Mouse (Mus musculus) gastrocnemius, postnatal 10 days (tissue): ENCODE results near the gene Abat. TPM values are rescaled to one million over a fixed set of nuclear protein-coding genes. Genes with fewer than 3 reads are reported as not detected.

Source experiments
- DNase-seq: peaks from one replicate; pipeline ENCODE4 v3.0.0; 2021; ENCODE audit warnings: mixed read lengths
- total RNA-seq, 2 experiments: library from RNA; stranded (reverse); gene quantifications; 2 replicates each; pipeline ENCODE4 v1.2.3; 2021

Abat gene
- total RNA-seq, 2 experiments from 2014 or later, result 6.8 to 7.1 TPM

DNA sequence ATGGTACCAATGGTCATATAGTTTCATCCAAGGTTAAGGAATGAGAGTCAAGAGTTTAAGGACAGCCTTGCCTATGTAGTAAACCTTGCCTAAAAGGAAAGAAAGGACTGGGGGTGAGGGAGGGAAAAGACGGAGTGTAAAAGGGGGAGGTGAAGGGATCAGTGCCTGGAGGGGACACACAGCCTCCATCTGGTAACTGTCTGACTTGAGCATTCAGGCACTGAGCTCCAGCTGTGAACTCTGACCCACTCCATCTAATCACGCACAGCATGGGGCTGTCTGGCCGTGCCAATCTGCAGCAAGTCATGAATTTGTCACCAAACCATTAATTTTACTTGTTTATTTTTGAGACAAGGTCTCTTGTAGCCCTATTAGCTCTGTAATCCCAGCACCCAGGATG lies 60.5 kb downstream of the Abat start:
- no peak for DNase-seq

DNA sequence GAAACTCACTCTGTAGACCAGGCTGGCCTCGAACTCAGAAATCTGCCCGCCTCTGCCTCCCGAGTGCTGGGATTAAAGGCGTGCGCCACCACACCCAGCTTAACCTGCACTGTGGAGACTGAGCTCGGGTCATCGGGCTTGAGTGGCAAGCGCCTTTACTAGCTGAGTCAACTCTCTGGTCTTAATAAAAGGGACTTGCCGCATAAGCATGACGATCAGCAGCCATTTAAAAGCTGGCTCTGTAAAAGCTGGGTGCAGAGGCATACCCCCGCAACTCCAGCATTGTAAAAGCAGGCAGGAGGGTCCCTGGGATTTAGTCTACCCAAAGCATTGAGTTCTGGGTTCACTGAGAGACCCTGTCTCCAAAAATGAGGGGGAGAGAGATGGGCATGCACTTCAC lies 61.1 kb downstream of the Abat start:
- no peak for DNase-seq

DNA sequence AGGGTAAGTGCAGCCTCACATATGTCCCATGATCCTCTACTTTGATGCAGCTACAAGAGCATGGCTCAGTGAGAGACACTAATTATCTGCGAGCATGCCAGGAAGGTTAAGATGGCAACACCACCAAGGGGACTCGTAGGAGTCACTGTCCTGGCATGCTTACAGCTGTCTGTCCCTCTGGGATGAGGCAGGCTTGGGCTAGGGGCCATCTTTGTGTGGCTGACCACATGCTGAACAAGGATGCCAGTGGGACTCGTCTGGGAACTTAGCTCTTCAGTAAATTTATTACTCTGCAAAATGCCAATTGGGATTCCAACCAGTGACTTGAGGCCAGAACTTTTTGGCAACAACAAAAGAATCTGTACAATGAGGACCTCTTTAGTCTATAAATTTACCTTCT lies 62.9 kb downstream of the Abat start:
- no peak for DNase-seq

DNA sequence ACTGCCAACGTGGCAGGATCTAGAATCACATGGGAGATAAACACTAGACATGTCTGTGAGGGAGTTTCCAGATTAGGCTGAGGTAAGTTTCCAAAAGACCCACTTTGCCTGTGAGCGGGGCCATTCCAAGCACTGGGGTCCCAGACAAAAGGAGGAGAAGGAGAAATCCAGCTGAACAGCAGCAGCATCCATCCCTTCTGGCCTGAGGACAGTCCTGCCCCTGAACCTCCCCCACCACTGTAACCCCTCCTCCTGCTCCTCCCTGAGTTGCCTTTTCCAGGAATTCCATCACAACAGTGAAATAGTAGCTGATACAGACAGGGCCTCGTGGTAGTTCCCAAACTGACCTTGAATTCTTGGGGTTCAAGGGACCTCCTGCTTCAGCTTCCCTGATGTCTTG lies 63.7 kb downstream of the Abat start:
- no peak for DNase-seq

DNA sequence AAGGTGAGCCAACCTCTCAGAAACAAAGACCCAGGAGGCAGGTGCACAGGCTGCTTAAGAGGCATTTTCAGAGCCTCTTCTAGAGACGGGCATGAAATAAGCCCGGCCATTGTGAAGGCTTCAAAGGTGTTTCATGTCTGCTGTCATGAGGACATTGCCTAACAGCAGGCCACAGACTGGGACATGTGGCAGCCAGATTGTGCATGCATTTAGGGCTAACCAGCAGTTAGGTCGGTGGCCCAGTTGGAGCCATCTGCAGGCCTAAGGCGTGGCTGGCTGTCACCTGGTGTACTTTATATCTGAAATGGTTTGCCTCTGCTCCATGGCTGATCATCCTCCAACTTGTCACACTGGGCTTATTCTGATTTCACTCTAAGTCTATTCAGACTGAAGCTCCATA lies 65.1 kb downstream of the Abat start:
- no peak for DNase-seq

DNA sequence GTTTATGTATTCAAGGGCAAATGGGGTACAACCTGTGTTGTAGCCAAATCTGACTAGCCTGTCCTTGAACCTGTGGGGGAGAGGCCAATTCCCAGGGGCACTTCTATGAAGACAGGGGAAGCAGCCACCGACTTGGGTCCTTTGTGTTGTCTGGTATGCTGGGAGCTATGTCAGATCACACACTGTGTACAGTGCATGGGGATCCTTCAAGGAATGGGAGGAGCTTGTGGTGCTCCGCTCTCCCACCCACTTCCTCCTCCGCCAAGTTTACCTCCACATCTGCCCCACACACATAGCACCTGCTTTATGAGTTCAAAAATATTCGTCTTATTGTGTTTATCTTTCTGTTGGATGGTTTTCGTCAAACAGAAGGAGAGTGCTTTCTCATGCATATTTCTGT lies 66.3 kb downstream of the Abat start:
- no peak for DNase-seq

DNA sequence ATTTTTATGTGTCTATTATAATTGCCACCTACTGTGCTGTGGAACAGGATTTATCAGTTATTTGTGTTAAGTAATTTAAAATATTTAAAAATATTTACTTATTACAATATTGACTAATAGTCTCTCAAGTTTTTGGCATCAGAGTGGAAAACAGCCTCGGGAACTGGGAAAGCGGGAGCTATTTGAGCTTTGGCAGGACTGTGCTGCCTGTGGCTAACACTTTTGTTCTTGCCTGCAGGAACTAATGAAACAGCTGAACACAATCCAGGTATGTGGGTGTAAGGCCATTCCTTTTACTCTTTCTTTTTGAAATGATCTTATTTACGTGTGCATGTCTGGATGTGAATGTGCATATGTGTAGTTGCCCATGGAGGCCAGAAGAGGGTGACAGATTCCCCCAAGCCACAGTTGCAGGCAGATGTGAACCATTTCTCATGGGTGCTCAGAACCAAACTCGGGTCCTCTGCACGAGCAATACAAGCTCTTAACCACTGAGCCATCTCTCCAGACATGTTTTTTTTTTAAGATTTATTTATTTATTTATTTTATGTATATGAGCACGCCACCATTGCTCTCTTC lies 68.5 kb downstream of the Abat start:
- DNase-seq, result no peak

DNA sequence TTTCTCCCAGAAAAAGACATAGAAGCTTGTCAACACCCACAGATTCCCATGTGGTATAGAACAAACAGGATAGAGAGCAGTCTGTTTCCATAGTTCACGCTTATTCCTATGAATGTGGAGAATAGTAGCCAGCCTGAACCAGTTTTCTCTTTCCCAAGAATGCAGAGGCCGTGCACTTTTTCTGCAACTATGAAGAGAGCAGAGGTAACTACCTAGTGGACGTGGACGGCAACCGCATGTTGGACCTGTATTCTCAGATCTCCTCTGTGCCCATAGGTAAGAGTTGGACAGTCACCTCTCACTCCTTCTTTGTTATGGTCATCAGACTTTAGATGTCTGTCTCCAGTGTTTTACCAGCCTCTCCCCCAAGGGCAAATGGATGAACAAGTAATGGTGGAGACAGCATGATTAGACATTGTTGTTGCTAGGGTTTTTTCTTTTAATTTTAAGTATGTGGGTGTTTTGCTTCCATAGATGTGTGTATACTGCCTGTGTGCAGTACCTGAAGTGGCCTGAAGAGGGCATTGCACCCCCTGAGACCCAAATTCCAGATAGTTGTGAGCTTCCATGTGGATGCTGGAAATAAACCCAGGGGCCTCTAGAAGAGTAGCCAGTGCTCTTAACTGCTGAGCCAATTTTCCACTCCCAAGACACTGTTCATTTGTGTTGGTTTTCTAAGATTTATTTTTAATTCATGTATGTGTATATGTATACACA lies 69.5 kb downstream of the Abat start:
- DNase-seq, result no peak

DNA sequence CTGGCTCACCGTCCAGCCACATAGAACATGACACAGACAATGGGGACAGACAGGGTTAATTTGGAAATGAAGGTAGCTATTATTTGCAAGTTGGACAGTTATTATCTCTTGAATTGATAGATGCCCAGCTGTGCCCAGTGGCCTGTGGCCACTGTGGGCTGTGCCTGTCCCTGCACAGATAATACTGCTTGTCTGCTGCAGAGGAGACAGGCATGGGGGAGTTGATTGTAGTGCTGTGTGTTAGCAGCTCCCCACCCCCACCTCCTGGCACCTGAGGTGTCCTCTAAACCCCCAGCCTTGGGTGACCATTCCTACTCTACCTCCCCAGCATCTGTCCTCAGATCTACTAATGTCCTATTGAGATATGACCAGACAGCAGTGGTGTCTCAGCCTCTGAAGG lies 71.0 kb downstream of the Abat start:
- DNase-seq, result no peak

DNA sequence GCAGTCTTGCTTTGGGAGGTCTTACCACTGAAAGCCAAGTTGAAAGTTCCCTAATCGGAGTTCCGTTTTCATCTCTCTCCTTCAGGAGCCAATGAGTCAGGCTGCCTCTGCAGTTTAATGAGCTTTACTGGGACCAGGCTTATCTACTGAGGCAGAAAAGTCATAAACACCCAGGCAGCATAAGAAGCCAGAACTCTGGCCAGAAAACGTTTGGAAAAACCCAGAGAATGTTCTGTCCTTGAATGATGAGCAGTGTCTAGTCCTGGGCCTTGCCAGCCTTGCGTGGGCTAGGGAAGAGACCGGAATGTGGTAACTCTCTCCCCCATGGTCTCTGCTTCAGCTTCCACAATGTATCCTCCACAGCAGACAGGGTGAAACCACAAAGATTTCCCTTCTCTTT lies 71.8 kb downstream of the Abat start:
- no peak for DNase-seq

DNA sequence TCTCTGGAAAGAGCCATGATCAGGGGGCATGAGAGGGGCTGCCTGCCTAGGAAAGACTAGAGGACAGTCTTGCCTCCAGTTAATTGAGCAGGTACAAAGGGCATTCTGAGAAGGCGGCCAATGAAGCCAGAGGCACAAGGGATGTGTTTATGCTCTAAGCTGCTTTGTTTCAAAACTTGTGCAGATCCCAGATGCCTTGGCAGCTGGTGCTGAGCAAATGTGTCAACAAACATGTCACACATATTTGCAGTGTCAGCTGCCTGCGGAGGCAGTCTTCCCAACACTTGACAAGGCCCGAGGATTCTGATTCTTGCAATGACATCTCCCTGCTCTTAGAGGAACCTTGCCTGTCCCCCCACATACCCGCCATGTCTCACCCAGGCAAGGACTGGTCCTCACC lies 82.2 kb downstream of the Abat start:
- DNase-seq, result no peak

DNA sequence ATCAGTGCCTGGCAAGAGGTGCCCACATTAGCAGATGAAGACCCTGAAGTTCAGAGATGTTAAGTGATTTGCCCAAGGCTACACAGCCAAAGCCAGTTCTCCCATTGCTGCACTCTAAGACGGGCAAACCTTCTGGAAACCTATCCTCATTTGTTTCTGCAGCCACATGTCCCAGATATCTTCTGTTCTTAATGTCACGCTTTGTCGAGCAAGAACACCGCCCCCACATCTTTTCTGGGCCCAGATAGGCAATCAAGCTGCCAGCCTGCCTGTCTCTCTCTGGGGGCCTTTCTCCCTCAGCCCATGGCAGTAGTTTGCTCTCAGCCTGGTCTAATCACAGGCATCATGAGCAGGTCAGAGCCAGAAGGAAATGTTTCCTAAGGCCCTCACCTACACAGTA lies 83.1 kb downstream of the Abat start:
- DNase-seq, result no peak

DNA sequence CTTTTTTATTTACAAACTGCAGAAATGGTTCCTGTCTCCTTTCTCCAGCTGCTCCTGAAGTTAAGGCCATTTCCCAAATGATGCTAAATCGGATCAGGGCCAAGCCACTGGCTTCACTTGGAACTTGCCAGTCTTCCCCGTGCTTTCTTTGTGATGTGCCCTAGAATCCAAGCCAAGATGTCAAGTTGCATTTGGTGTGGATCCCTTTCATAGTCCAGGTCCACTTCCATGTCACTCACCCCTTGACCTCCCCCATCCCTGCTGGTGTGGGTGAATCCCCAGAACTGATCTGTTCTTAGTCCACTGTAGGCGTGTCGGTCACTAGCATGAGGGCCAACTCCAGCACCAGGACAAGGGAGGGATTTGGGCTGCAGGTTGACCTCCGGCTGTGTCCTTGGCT lies 84.3 kb downstream of the Abat start:
- no peak for DNase-seq

DNA sequence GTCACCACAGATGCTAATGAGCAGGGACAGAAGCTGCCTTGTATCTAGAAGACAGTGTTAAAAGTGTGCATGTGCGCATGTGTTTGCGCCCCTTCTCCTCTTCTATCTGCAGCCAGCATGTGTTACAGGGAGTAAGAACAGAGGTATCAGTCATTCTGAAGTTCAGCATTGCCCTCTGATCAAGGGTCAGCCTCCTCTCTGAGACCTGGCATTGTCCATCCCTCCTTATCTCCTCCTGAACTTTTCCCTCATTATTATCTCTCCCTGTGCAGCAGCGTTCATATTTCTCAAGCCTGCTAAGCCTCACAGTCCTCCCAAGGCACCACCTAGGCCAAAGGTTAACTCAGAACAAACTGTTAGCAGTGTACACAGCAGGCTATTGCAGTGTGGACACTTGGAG lies 90.6 kb downstream of the Abat start:
- DNase-seq, result no peak

DNA sequence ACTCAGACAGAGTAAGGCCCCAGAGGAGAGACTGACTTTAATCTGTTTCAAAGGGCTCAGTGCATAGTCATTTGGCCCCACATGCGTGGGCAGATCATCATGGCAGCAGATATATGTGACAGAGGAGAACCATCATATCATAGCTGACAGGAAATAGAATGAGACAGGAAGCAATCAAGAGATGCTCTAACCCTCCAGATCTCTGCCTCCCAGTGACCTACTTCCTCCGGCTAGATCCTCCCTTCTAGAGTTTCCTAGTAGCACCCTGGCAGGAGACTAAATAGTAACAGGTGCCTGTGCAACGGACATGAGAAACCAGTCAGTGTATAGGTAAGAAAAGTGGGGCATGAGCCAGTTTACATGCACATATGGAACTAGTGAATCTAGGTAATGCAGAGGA lies 97.2 kb downstream of the Abat start:
- DNase-seq, result no peak

DNA sequence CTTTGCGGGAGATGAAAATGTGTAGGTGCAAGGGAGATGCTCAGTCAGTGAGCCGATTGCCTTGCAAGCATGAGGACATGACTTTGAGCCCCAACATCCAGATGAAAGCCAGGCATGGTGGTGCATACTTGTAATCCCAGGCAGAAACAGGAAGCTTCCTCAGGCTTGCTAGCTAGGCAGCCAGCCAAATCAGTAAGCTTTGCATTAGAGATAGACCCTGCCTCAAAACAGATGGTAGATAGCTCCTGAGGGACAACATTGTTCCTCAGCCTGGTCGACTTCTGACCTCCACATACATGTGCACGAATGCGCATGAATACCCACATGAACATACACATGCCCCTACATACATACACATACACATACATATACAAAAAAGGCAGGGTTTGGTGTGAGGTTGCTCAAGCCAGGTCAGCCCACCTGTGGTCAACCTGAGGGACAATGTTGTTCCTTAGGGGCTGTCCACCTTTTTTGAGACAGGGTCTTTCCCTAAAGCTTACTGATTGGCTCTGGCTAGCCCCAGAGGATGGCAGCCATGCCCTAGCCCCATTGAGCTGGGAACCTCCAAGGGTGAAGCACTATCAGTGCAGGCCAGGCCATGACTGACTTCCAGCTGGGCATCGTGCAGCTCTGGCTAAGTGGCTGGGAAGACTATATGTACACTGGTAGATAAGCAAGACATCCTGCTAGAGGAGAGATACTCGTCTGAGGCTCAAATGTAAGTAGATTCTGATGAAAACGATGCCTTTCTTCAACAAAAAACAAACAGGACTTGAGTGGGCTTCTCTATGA lies 99.2 kb downstream of the Abat start:
- no peak for DNase-seq

DNA sequence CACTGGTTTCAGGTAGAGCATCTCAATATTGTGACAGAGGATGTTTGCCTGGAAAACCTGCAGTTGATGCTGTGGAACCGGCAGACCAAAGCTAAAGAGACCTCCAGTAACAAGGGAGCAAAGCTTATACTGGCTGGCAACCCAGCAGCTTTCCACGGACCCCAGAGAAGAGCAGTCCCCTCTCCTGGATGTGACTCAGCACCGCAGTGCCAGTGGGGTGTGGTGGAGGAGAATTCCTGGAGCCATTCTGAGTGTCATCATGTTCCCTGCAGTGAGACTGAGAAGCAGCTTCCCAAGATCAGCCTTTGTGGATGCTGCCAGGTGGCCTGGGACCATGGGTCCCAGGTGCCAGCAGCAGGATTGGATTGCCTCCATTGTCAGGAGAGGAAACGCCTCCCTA lies 99.8 kb downstream of the Abat start:
- DNase-seq, result no peak

DNA sequence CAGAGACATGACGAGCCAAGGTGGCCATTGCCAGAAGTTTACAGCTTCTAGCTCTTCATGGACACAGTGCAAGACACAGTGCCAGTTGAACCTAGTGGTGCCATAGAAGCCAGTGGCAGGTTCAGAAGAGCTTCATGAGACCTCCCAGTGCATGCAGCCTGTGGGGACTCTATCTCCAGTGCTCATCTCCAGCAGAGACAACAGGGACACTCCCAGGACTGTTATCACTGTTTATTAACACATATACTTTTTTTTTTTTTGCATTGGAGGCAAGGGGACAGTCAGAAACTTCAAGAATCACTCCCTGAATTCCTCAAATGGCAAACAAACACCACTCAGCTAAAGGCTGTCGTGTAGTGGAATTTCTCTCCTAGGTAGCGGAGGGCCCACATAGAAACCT lies 100.2 kb downstream of the Abat start:
- DNase-seq, result no peak

DNA sequence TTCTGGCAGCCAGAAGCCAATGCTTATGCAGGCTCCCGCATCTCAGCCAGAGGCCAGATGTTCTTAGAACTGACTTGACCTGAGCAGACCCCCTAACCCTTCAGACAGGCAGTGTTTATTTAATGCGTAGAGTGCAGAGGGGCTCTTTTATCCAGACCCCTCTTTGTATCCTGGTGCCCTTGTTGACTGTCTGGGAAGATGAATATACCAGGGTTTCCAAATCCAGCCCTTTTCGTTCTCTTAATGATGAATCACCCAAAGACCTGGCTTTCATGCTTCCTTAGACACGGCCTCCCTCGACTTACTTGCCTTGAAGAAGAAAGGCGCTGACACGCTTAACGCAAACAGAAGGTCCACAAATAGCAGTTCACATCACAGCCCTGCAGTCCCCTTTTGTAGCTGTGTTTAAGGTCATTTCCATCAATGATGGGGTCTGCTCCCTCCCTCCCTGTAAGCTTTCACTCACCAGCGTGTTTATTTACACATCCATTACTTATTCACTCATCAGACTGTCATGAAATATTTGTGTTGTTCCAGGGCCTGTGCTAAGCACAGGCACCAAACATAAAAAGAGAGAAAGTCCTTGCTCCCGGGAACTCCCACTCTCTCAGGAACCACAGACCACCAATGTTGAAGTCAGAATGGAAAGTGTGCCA lies 106.6 kb downstream of the Abat start:
- no peak for DNase-seq

DNA sequence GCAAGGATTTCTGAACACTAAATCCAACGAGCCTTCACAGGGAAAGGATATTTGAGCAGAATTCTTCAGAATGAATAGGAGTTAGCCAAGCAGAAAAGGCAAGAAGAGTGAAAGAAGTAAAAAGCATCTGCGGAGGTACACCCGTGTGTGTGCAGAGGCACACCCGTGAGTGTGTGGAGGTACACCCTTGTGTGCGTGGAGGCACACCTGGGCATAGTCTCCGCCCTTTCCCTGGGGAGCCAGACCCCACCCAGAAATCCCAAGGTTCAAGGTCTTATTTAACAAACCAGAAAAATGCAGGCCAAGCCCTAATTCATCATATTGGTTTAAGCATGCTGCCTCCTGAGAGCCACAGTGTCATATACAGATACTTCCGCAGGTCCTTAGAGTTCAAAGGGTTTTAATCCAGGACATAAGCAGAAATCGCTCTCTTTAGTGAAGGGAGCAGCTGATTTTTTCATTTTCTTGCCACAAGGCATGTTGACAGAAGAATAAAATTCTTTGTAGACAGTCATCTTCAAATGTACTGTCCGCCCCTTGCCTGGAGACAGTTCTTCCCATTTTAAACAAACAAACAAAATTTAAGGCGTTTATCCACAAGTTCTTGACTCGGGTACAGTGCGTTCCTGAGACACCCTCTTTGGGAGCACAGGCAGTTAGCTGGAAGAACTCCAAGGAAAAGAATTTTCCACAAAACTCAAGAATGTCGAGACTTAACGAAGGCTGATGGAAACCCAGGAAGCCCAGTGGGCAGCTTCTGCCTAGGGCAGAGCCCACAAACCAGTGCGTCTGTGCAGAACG lies 107.3 kb downstream of the Abat start:
- no peak for DNase-seq

DNA sequence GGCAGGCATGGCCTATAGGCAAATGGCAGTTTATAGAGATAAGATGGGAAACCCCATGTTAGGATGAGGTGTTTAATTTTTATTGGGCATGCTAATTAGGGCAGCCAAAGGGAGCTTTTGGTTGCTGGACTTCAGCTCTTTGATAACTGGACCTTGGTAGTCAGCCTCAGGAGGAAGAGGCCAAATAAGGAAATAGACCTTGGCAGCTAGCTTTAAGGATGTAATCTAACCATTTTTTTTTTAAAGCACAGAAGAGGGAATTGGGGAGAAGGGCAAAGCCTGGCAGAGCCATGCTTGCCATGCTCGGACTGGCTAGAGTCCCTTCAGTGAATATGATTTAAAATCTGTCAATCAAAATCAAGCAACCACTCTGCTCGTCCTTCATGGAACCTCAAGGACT lies 117.2 kb downstream of the Abat start:
- no peak for DNase-seq

DNA sequence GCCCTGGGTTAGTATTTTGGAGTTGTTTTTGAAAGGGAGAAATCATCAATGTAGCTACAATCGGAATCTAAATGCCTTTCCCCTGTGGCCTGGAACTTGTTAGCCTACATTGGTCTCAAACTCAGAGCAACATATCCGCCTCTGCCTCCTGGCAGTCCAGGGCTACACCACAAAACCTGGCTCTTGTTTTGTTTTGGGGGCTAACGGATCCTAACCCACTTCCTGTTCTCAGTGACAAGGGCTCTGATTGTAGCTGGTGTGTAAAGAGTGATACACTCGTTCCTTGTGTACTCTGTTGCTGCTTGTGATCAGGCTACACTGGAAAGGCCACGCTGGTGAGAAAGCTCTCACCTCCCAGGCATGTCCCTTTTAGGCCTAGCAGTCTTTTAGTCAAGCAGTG lies 118.2 kb downstream of the Abat start:
- no peak for DNase-seq

DNA sequence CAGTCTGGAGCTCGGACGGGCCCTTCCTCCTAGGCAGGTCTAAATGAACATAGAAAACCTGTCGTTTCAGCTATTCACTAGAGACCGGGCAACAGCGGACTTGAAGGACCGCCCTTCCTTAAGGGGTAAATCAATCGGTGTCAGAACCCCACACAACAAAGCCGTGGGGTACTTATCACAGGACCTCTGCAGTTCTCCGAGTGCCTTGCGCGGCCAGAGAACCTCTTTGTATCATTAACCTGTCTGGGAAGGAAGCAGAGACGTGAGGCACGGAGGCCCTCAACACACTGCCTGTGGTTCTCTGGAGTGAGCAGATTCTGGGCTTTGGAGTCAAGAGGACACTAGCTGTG lies 123.6 kb downstream of the Abat start:
- DNase-seq, result no peak
